Mouse (Mus musculus): ENCODE data around the gene Ccnt1. TPM values are rescaled to one million over a fixed set of nuclear protein-coding genes. Genes with fewer than 3 reads are reported as not detected.
A peak's percentile ranks its signal among the peaks of the same experiment; 100 is the strongest.
"Not testable (repeated sequence)": the region's sequence is repeated elsewhere in the genome, so short reads cannot be mapped to it uniquely, and the experiment has no call there.

Gene Ccnt1
- polyA plus RNA-seq, 1 experiment from 2014 or later = 63.6 TPM

GRCm38 (mm10) chr15:98513676-98514075 is 57.0 kb downstream of the Ccnt1 start:
- 75% methylated on average over 3 of the region's 3 CpGs for WGBS
- H3K27ac ChIP-seq; H3K27me3 ChIP-seq; H3K4me1 ChIP-seq; H3K9me3 ChIP-seq (replicated peaks); H3K9ac ChIP-seq; H3K4me3 ChIP-seq; H3K4me2 ChIP-seq; ATAC-seq: not testable (repeated sequence)
- peaks cover 26% of the 10 kb centered on the region for H3K36me3 ChIP-seq (ENCODE audit: poor library complexity, severe bottlenecking)

GRCm38 (mm10) chr15:98512799-98513321 is 57.9 kb downstream of the Ccnt1 start:
- ATAC-seq = no peak
- H3K4me3 ChIP-seq = no peak overlapping the region
- peaks cover 18% of the 10 kb centered on the region for H3K36me3 ChIP-seq (ENCODE audit: poor library complexity, severe bottlenecking)
- H3K9ac ChIP-seq = no peak overlapping the region
- no peaks in the 10 kb centered on the region for H3K27me3 ChIP-seq
- 68% methylated on average over 17 of the region's 17 CpGs for WGBS
- H3K4me2 ChIP-seq = no peak overlapping the region
- no peaks in the 10 kb centered on the region for H3K9me3 ChIP-seq (replicated peaks)
- H3K27ac ChIP-seq = no peak overlapping the region
- peaks cover 6% of the 10 kb centered on the region for H3K4me1 ChIP-seq

- Histone ChIP-seq H3K9ac (no peak overlapping the region), H3K36me3 (ENCODE audit: poor library complexity, severe bottlenecking) (peaks cover 14% of the 10 kb centered on the region; the same call in 1 of the 2 replicates), H3K9me3 (replicated peaks) (no peaks in the 10 kb centered on the region), H3K4me3 (no peak overlapping the region), H3K27ac (no peak overlapping the region), H3K27me3 (no peaks in the 10 kb centered on the region), H3K4me1 (peaks cover 6% of the 10 kb centered on the region), H3K4me2 (no peak overlapping the region)
- no peak for ATAC-seq
- 69% methylated on average over 8 of the region's 8 CpGs for WGBS
Observed at GRCm38 (mm10) chr15:98512232-98512631, 58.5 kb downstream of the Ccnt1 start.

- Histone ChIP-seq H3K36me3 (ENCODE audit: poor library complexity, severe bottlenecking) (0 out of 2 replicates have a peak, but pooled peaks cover 9% of the 10 kb centered on the region), H3K4me3 (no peak overlapping the region), H3K4me2 (no peak overlapping the region), H3K27me3 (no peaks in the 10 kb centered on the region), H3K9me3 (replicated peaks) (no peaks in the 10 kb centered on the region), H3K27ac (no peak overlapping the region), H3K9ac (no peak overlapping the region), H3K4me1 (peaks cover 6% of the 10 kb centered on the region)
- ATAC-seq = no peak
- WGBS = 60% methylated on average over 13 of the region's 13 CpGs
Observed at GRCm38 (mm10) chr15:98511386-98511928, 59.3 kb downstream of the Ccnt1 start.

- no peak overlapping the region for H3K27ac ChIP-seq
- 32% methylated on average over 25 of the region's 25 CpGs for WGBS
- no peaks in the 10 kb centered on the region for H3K27me3 ChIP-seq
- H3K4me1 ChIP-seq = peaks cover 6% of the 10 kb centered on the region
- 0 out of 2 replicates have a peak, but pooled peaks cover 2% of the 10 kb centered on the region for H3K36me3 ChIP-seq (ENCODE audit: poor library complexity, severe bottlenecking)
- peak overlapping the region; percentile 50 for H3K4me2 ChIP-seq
- H3K9ac ChIP-seq = peak overlapping the region; percentile 37; the same call in 1 of the 2 replicates
- no peaks in the 10 kb centered on the region for H3K9me3 ChIP-seq (replicated peaks)
- peak; percentile 27; the same call in 1 of the 2 replicates for ATAC-seq
- peak overlapping the region; percentile 23 for H3K4me3 ChIP-seq
Observed at GRCm38 (mm10) chr15:98510438-98511385, 60.0 kb downstream of the Ccnt1 start.

GRCm38 (mm10) chr15:98509387-98509786 is 61.3 kb downstream of the Ccnt1 start:
- Histone ChIP-seq H3K36me3 (ENCODE audit: poor library complexity, severe bottlenecking) (no peaks in the 10 kb centered on the region), H3K4me3 (no peak overlapping the region), H3K4me2 (no peak overlapping the region), H3K4me1 (peaks cover 6% of the 10 kb centered on the region), H3K9ac (no peak overlapping the region), H3K27ac (no peak overlapping the region), H3K27me3 (0 out of 2 replicates have a peak, but pooled peaks cover 3% of the 10 kb centered on the region), H3K9me3 (replicated peaks) (no peaks in the 10 kb centered on the region)
- no peak for ATAC-seq
- WGBS = 65% methylated on average over 2 of the region's 2 CpGs

- Histone ChIP-seq H3K36me3 (ENCODE audit: poor library complexity, severe bottlenecking) (no peaks in the 10 kb centered on the region), H3K27ac (no peak overlapping the region), H3K4me1 (peaks cover 6% of the 10 kb centered on the region), H3K9me3 (replicated peaks) (no peaks in the 10 kb centered on the region), H3K27me3 (0 out of 2 replicates have a peak, but pooled peaks cover 3% of the 10 kb centered on the region), H3K4me3 (no peak overlapping the region), H3K4me2 (no peak overlapping the region), H3K9ac (no peak overlapping the region)
- WGBS = 88% methylated on average over 6 of the region's 6 CpGs
- no peak for ATAC-seq
Observed at GRCm38 (mm10) chr15:98507321-98507720, 63.4 kb downstream of the Ccnt1 start.

- Histone ChIP-seq H3K4me1 (peaks cover 6% of the 10 kb centered on the region), H3K9me3 (replicated peaks) (no peaks in the 10 kb centered on the region), H3K36me3 (ENCODE audit: poor library complexity, severe bottlenecking) (no peaks in the 10 kb centered on the region), H3K4me2 (no peak overlapping the region), H3K9ac (no peak overlapping the region), H3K27me3 (0 out of 2 replicates have a peak, but pooled peaks cover 3% of the 10 kb centered on the region), H3K27ac (no peak overlapping the region), H3K4me3 (no peak overlapping the region)
- no peak for ATAC-seq
- WGBS = 85% methylated on average over 9 of the region's 9 CpGs
Observed at GRCm38 (mm10) chr15:98506253-98506957, 64.3 kb downstream of the Ccnt1 start.

- no peaks in the 10 kb centered on the region for H3K9me3 ChIP-seq (replicated peaks)
- H3K4me3 ChIP-seq = no peak overlapping the region
- H3K4me2 ChIP-seq = 0 out of 2 replicates have a peak overlapping the region, but pooled peaks have one; percentile 3
- no peaks in the 10 kb centered on the region for H3K36me3 ChIP-seq (ENCODE audit: poor library complexity, severe bottlenecking)
- no peaks in the 10 kb centered on the region for H3K4me1 ChIP-seq
- ATAC-seq = no peak
- 9% methylated on average over 18 of the region's 18 CpGs for WGBS
- H3K27ac ChIP-seq = no peak overlapping the region
- H3K9ac ChIP-seq = no peak overlapping the region
- 0 out of 2 replicates have a peak, but pooled peaks cover 3% of the 10 kb centered on the region for H3K27me3 ChIP-seq
Observed at GRCm38 (mm10) chr15:98504514-98504913, 66.2 kb downstream of the Ccnt1 start.

GRCm38 (mm10) chr15:98503317-98503716 is 67.4 kb downstream of the Ccnt1 start:
- H3K4me2 ChIP-seq = no peak overlapping the region
- no peak overlapping the region for H3K4me3 ChIP-seq
- H3K27ac ChIP-seq = no peak overlapping the region
- WGBS = 88% methylated on average over 3 of the region's 3 CpGs
- no peak overlapping the region for H3K9ac ChIP-seq
- H3K4me1 ChIP-seq = no peaks in the 10 kb centered on the region
- ATAC-seq = no peak
- H3K36me3 ChIP-seq (ENCODE audit: poor library complexity, severe bottlenecking) = no peaks in the 10 kb centered on the region
- H3K27me3 ChIP-seq = 0 out of 2 replicates have a peak, but pooled peaks cover 3% of the 10 kb centered on the region
- H3K9me3 ChIP-seq (replicated peaks) = no peaks in the 10 kb centered on the region

GRCm38 (mm10) chr15:98497631-98498030 is 73.1 kb downstream of the Ccnt1 start:
- ATAC-seq = no peak
- WGBS = 92% methylated on average over 17 of the region's 17 CpGs
- H3K27me3 ChIP-seq = no peaks in the 10 kb centered on the region
- H3K9ac ChIP-seq = no peak overlapping the region
- no peaks in the 10 kb centered on the region for H3K36me3 ChIP-seq (ENCODE audit: poor library complexity, severe bottlenecking)
- no peaks in the 10 kb centered on the region for H3K4me1 ChIP-seq
- no peak overlapping the region for H3K27ac ChIP-seq
- no peak overlapping the region for H3K4me3 ChIP-seq
- no peak overlapping the region for H3K4me2 ChIP-seq
- H3K9me3 ChIP-seq (replicated peaks) = no peaks in the 10 kb centered on the region
